Mouse (Mus musculus): ENCODE measurements around the gene Nup62.

GRCm38 (mm10) chr7:44772591-44773204 lies 43.2 kb upstream of the Nup62 start:
- no peak for TF ChIP-seq HCFC1 (IDR thresholded peaks at IDR 0.05; ENCODE audit: borderline replicate concordance, insufficient read depth, low read length)
- no peak for TF ChIP-seq CHD2 (IDR thresholded peaks at IDR 0.05; ENCODE audit: low read depth, low read length)
